10 mouse cellular contexts compared by ENCODE assay signal in the genomic region with DNA sequence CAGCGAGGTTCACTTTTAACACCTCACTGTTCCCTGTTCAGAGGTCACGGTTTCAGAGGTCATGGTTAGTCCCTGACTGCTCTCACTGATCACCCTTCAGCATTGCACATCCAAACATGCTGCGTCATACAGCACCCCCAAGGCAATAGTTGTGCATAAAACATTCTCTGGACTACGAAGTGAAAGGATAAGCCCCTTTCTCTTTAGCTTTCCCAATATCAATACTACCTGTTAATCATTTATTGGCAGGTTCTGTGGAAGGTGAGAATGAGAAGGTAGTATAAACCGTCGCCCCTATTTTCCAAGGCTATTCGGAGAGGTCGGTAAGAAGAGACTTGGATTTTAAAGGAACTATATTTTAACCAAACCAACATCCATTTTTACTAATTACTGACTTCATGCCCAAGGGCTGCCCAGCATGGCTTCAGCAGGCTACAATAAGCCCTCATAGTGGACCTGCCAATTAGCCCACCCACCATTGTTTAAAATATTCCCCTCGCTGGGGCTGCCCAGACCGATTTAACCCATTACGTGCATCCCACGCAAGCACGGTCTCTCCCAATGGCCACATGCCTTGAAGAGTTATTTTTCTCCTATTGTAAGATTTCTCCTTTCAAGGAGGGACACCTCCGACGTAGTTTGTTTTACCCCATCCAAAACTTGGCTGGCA. TPM values are rescaled to one million over a fixed set of nuclear protein-coding genes. Genes with fewer than 3 reads are reported as not detected.
DNase-seq lines count a peak whose midpoint lies in the region; ATAC-seq and TF ChIP-seq lines count a peak whose summit lies in the region.
"Had no signal": no experiment of that assay in that cellular context is flagged by ENCODE, and none has a peak within 500 bp of the region (broad histone marks: within the 10 kb centered on the region; RNA-seq: fewer than 3 reads in every experiment).

No protein-coding gene starts in this region.

- 0 out of 2 replicates have a peak, but pooled peaks have one; percentile 11 for ATAC-seq in embryonic facial prominence, embryonic 15.5 days (ENCODE audit: insufficient number of reproducible peaks, low FRiP score, low TSS enrichment, low read depth)
- peak; percentile 78 for ATAC-seq in intestine, embryonic 15.5 days

- H3K4me2 ChIP-seq in embryonic facial prominence, embryonic 15.5 days (replicated peaks): peak overlapping the region; percentile 69
- peak overlapping the region; percentile 82 for H3K4me2 ChIP-seq in intestine, embryonic 15.5 days (replicated peaks)

- no peak overlapping the region for H3K27ac ChIP-seq in ES-E14 (ENCODE audit: insufficient read depth, low read depth, low read length, poor library complexity, severe bottlenecking)
- H3K27ac ChIP-seq in embryonic facial prominence, embryonic 15.5 days (replicated peaks): no peak overlapping the region
- H3K27ac ChIP-seq in intestine, embryonic 15.5 days: peak overlapping the region; percentile 70; the same call in 1 of the 2 replicates

- in situ Hi-C loops in ES-E14 (cut with MboI; ENCODE audit: low sequenced_read_pairs in 2 of 2, unreplicated experiment in 2 of 2): no loop called here

- 0 out of 4 replicates have a peak, but pooled peaks cover 0 to 2% of the 10 kb centered on the region in 2 experiments for H3K4me1 ChIP-seq in ES-E14 (ENCODE audit: control insufficient read depth in 2 of 2, insufficient read depth in 2 of 2, low read length in 2 of 2, poor library complexity in 1 of 2)
- no peaks in the 10 kb centered on the region for H3K4me1 ChIP-seq in embryonic facial prominence, embryonic 15.5 days
- H3K4me1 ChIP-seq in intestine, embryonic 15.5 days (replicated peaks): no peaks in the 10 kb centered on the region

- peak overlapping the region; percentile 58; the same call in 1 of the 2 replicates for H3K9ac ChIP-seq in ES-E14 (ENCODE audit: insufficient read depth, low read depth, low read length, poor library complexity, severe bottlenecking)
- H3K9ac ChIP-seq in embryonic facial prominence, embryonic 15.5 days: peak overlapping the region; percentile 34; the same call in 1 of the 2 replicates
- peak overlapping the region; percentile 67 for H3K9ac ChIP-seq in intestine, embryonic 15.5 days

- 12% methylated on average over 15 of the region's 15 CpGs for WGBS in embryonic facial prominence, embryonic 15.5 days
- 11% methylated on average over 15 of the region's 15 CpGs for WGBS in intestine, embryonic 15.5 days

- DNase-seq in frontal cortex, postnatal 25 days (ENCODE audit: low spot score in 2 of 2): peak; percentile 4 to 5
- DNase-seq in frontal cortex, postnatal 10 days (ENCODE audit: low spot score in 2 of 2): no peak
- no peak for DNase-seq in ES-E14 (ENCODE audit: low read depth, low spot score)
- DNase-seq in lung, postnatal 36 days: peak; percentile 11
- DNase-seq in T-cell, adult 2 months (ENCODE audit: low spot score): no peak
- DNase-seq in cerebellum, adult 11 months: no peak

- H3K4me3 ChIP-seq in ES-E14 (ENCODE audit: insufficient read depth in 1 of 2, low read depth in 1 of 2, low read length in 2 of 2, poor library complexity in 1 of 2, severe bottlenecking in 1 of 2): peak overlapping the region; percentile 68 to 81
- H3K4me3 ChIP-seq in embryonic facial prominence, embryonic 15.5 days (replicated peaks): peak overlapping the region; percentile 62
- peak overlapping the region; percentile 57 for H3K4me3 ChIP-seq in intestine, embryonic 15.5 days (replicated peaks)

- H3K36me3 ChIP-seq in ES-E14 (ENCODE audit: control insufficient read depth, insufficient read depth, low read length, poor library complexity, severe bottlenecking): no peaks in the 10 kb centered on the region
- H3K36me3 ChIP-seq in embryonic facial prominence, embryonic 15.5 days: no peaks in the 10 kb centered on the region
- H3K36me3 ChIP-seq in intestine, embryonic 15.5 days: no peaks in the 10 kb centered on the region

- no peaks in the 10 kb centered on the region for H3K9me3 ChIP-seq in ES-E14 (ENCODE audit: control insufficient read depth, insufficient read depth, low read depth, low read length)
- H3K9me3 ChIP-seq in embryonic facial prominence, embryonic 15.5 days (replicated peaks): no peaks in the 10 kb centered on the region
- no peaks in the 10 kb centered on the region for H3K9me3 ChIP-seq in intestine, embryonic 15.5 days

- no peaks in the 10 kb centered on the region for H3K27me3 ChIP-seq in embryonic facial prominence, embryonic 15.5 days
- H3K27me3 ChIP-seq in intestine, embryonic 15.5 days (replicated peaks): no peaks in the 10 kb centered on the region

TF ChIP-seq in ES-E14, 5 proteins besides CTCF, POLR2A, EP300 and RAD21:
- TF ChIP-seq CHD2 (IDR thresholded peaks at IDR 0.05; ENCODE audit: low read depth, low read length) (no peak), ZC3H11A (IDR thresholded peaks at IDR 0.05; ENCODE audit: borderline replicate concordance, low read depth, low read length) (no peak), HCFC1 (IDR thresholded peaks at IDR 0.05; ENCODE audit: borderline replicate concordance, insufficient read depth, low read length) (no peak), MAFK (IDR thresholded peaks at IDR 0.05; ENCODE audit: insufficient read depth, low read depth, low read length) (no peak), ZNF384 (IDR thresholded peaks at IDR 0.05; ENCODE audit: low read depth, low read length) (no peak)

RNA-seq across cellular contexts. Expression of gene Nudt12, which starts 0.6 kb away (rescaled TPM):
- 2.8 and 3.4 TPM in 2 replicates for total RNA-seq in ES-E14 (2012; rRNA removed)
- 3.7 and 3.9 TPM in 2 replicates for polyA plus RNA-seq in embryonic facial prominence, embryonic 15.5 days (2015; fragmentation: Nextera tagmentation; extraction: Ambion mirVana)
- 4.1 and 6.4 TPM in 2 replicates for polyA plus RNA-seq in intestine, embryonic 15.5 days (2015; fragmentation: Nextera tagmentation; extraction: Ambion mirVana)
- total RNA-seq: MEL; neutrophil, adult 5-6 weeks had no signal

RNA-seq across cellular contexts. Expression of gene Pdzph1, which starts 21.4 kb away (rescaled TPM):
- 0.13 and 0.26 TPM in 2 replicates for total RNA-seq in ES-E14 (2012; rRNA removed)
- polyA plus RNA-seq in embryonic facial prominence, embryonic 15.5 days (2015; fragmentation: Nextera tagmentation; extraction: Ambion mirVana): 0.20 TPM in 1 of 2 replicates, not detected in the other
- 0.14 TPM in 1 of 2 replicates, not detected in the other for polyA plus RNA-seq in intestine, embryonic 15.5 days (2015; fragmentation: Nextera tagmentation; extraction: Ambion mirVana)
- total RNA-seq: neutrophil, adult 5-6 weeks had no signal

Comparison
In these comparisons a context has a peak if more than half of its experiments do, and no peak if none do; other contexts are left out.
1. DNase-seq: peak in frontal cortex, postnatal 25 days (2 of 2) and lung, postnatal 36 days (single experiment); none in frontal cortex, postnatal 10 days (0 of 2), ES-E14 (single experiment), T-cell, adult 2 months (single experiment) and cerebellum, adult 11 months (single experiment).
2. Peak in every context shown above with its lines, with median percentiles within 50 percentile points of each other: H3K4me3 ChIP-seq and H3K9ac ChIP-seq.